Mouse (Mus musculus) limb, embryonic 14.5 days (tissue): ENCODE data around the gene Akap12. TPM values are rescaled to one million over a fixed set of nuclear protein-coding genes. Genes with fewer than 3 reads are reported as not detected.

Experiments used
- ATAC-seq: fragments of 200-750 bp; cut with Nextera tagmentation; 2 replicates; pipeline ENCODE4 v1.8.0; 2017; ENCODE audit warnings: low read depth, moderate number of reproducible peaks, moderate TSS enrichment; ENCODE audit not compliant: low FRiP score
- DNase-seq: peaks from one replicate; pipeline ENCODE4 v3.0.0-alpha.2; 2015; ENCODE audit warnings: low spot score
- H3K27ac ChIP-seq: fragments of 300-500 bp; sonication (generic); replicated peaks from 2 replicates; pipeline ENCODE4 v1.5.1; 2014; ENCODE audit warnings: low read depth, mild to moderate bottlenecking, low read length, moderate library complexity, mixed read lengths
- H3K27me3 ChIP-seq: fragments of 300-500 bp; sonication (generic); 2 replicates; pipeline ENCODE4 v1.6.1; 2014; ENCODE audit warnings: low read length, mixed read lengths; ENCODE audit not compliant: control insufficient read depth, insufficient read depth
- H3K36me3 ChIP-seq: fragments of 300-500 bp; sonication (generic); 2 replicates; pipeline ENCODE4 v1.6.1; 2014; ENCODE audit warnings: mild to moderate bottlenecking, low read length, moderate library complexity, mixed read lengths; ENCODE audit not compliant: control insufficient read depth, insufficient read depth
- H3K4me1 ChIP-seq: fragments of 300-500 bp; sonication (generic); 2 replicates; pipeline ENCODE4 v1.6.1; 2014; ENCODE audit warnings: antibody characterized with exemption, low read length, mixed read lengths; ENCODE audit not compliant: control insufficient read depth, insufficient read depth
- H3K4me2 ChIP-seq: fragments of 300-500 bp; sonication (generic); replicated peaks from 2 replicates; pipeline ENCODE4 v1.6.1; 2014; ENCODE audit warnings: low read depth, mild to moderate bottlenecking, low read length, moderate library complexity; ENCODE audit not compliant: severe bottlenecking
- H3K4me3 ChIP-seq: fragments of 300-500 bp; sonication (generic); replicated peaks from 2 replicates; pipeline ENCODE4 v1.5.1; 2014; ENCODE audit warnings: low read length
- H3K9ac ChIP-seq: fragments of 300-500 bp; sonication (generic); 2 replicates; pipeline ENCODE4 v1.6.1; 2014; ENCODE audit warnings: mild to moderate bottlenecking, low read depth, low read length, moderate library complexity; ENCODE audit not compliant: severe bottlenecking
- H3K9me3 ChIP-seq: fragments of 300-500 bp; sonication (generic); 2 replicates; pipeline ENCODE4 v1.6.1; 2016; ENCODE audit warnings: low read length; ENCODE audit not compliant: control insufficient read depth
- POLR2A ChIP-seq: fragments of 200-500 bp; IDR thresholded peaks from 2 replicates; pipeline ENCODE4 v1.8.0; 2012; ENCODE audit warnings: inconsistent platforms, mild to moderate bottlenecking, moderate library complexity, borderline replicate concordance; ENCODE audit not compliant: insufficient read depth, insufficient read length; ENCODE audit errors: extremely low read depth
- WGBS: fragments of 180-500 bp; shearing (Covaris S2); extraction: QIAGEN DNeasy Blood & Tissue Kit; methylation state at CpG from one replicate; pipeline ENCODE4 v1.1.7; 2014; 5-methylcytosine and 5-hydroxymethylcytosine counted together
- polyA plus RNA-seq, 2 experiments: library from polyadenylated mRNA; depleted of rRNA in 1 of 2; stranded (reverse) in 1 of 2; unstranded in 1 of 2; fragments of >200 nt; fragmentation: Nextera tagmentation in 1 of 2; extraction: Ambion mirVana in 1 of 2; gene quantifications; 2 replicates each; pipeline versions ENCODE4 v1.2.1 to v1.2.3; 2012 to 2014

The Akap12 gene
- polyA plus RNA-seq (2012; rRNA removed) (25.4 and 41.0 TPM in 2 replicates), polyA plus RNA-seq (2014; fragmentation: Nextera tagmentation; extraction: Ambion mirVana) (41.0 and 42.2 TPM in 2 replicates)

GRCm38 (mm10) chr10:4266041-4266930 is at the start of gene Akap12:
Gene Akap12, plus strand, starts transcription at chr10:4266380.
- H3K36me3 ChIP-seq = no peaks in the 10 kb centered on the region
- no peaks in the 10 kb centered on the region for H3K9me3 ChIP-seq
- H3K4me1 ChIP-seq = peaks cover 8% of the 10 kb centered on the region
- no peaks in the 10 kb centered on the region for H3K27me3 ChIP-seq
- peak within 1 kb of the TSS; percentile 70 for H3K9ac ChIP-seq
- peak within 1 kb of the TSS; percentile 67 for H3K4me3 ChIP-seq
- TF ChIP-seq POLR2A = no peak
- no peak within 1 kb of the TSS for H3K27ac ChIP-seq
- ATAC-seq (peak; percentile 66), DNase-seq (peak; percentile 10)
- H3K4me2 ChIP-seq = peak within 1 kb of the TSS; percentile 86
- 1% methylated on average over 46 of the region's 54 CpGs for WGBS

GRCm38 (mm10) chr10:4230563-4231359 is 35.4 kb upstream of the Akap12 start:
- H3K27ac ChIP-seq = no peak overlapping the region
- no peak overlapping the region for H3K4me2 ChIP-seq
- no peaks in the 10 kb centered on the region for H3K27me3 ChIP-seq
- 81% methylated on average over 17 of the region's 17 CpGs for WGBS
- ATAC-seq (no peak), DNase-seq (no peak)
- no peaks in the 10 kb centered on the region for H3K4me1 ChIP-seq
- TF ChIP-seq POLR2A = no peak
- no peak overlapping the region for H3K4me3 ChIP-seq
- H3K36me3 ChIP-seq = no peaks in the 10 kb centered on the region
- H3K9me3 ChIP-seq = no peaks in the 10 kb centered on the region
- H3K9ac ChIP-seq = no peak overlapping the region

DNA sequence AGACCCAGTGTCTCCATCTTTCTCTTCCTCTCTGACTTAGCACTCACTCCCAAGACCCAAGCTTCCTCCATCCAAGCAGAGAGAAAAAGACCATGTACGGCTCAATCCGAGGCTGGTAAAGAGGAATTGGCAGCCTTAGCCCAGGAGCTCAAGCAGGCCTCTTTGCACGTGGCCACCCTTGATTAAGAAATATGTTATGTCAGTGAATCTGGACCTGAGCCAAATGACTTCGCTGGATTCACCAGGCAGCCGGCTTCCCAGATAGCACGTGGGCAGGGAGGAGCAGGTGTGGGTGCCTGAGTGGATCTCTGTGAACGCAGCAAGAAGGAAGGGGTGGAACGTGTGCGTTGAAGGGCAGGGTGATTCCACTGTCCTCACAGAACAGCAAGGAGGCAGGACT is 33.1 kb upstream of the Akap12 start:
- ATAC-seq (no peak), DNase-seq (peak; percentile 55)
- Histone ChIP-seq H3K4me2 (no peak overlapping the region), H3K27me3 (no peaks in the 10 kb centered on the region), H3K27ac (no peak overlapping the region), H3K36me3 (no peaks in the 10 kb centered on the region), H3K4me3 (no peak overlapping the region), H3K9me3 (no peaks in the 10 kb centered on the region), H3K9ac (no peak overlapping the region), H3K4me1 (no peaks in the 10 kb centered on the region)
- 43% methylated on average over 9 of the region's 9 CpGs for WGBS
- TF ChIP-seq POLR2A = no peak

- WGBS = 69% methylated on average over 5 of the region's 5 CpGs
- TF ChIP-seq POLR2A = no peak
- Histone ChIP-seq H3K36me3 (no peaks in the 10 kb centered on the region), H3K9ac (no peak overlapping the region), H3K4me1 (no peaks in the 10 kb centered on the region), H3K4me2 (no peak overlapping the region), H3K27me3 (no peaks in the 10 kb centered on the region), H3K27ac (no peak overlapping the region), H3K4me3 (no peak overlapping the region), H3K9me3 (no peaks in the 10 kb centered on the region)
- DNase-seq = no peak
- no peak for ATAC-seq
Observed at GRCm38 (mm10) chr10:4239794-4240574, 26.2 kb upstream of the Akap12 start.
